Mouse (Mus musculus) limb, embryonic 10.5 days (tissue): Measurements from ENCODE around the gene Ntn1. TPM values are rescaled to one million over a fixed set of nuclear protein-coding genes. Genes with fewer than 3 reads are reported as not detected.

Source experiments
- DNase-seq: peaks from one replicate; pipeline ENCODE4 v3.0.0-alpha.2; 2017; ENCODE audit warnings: low spot score
- H3K27ac ChIP-seq: fragments of 300-500 bp; sonication (generic); 2 replicates; pipeline ENCODE4 v1.5.1; 2016; ENCODE audit warnings: mild to moderate bottlenecking
- H3K27me3 ChIP-seq: fragments of 300-500 bp; sonication (generic); 2 replicates; pipeline ENCODE4 v1.6.1; 2016; ENCODE audit warnings: low read depth, mild to moderate bottlenecking; ENCODE audit not compliant: poor library complexity, severe bottlenecking
- H3K36me3 ChIP-seq: fragments of 300-500 bp; sonication (generic); 2 replicates; pipeline ENCODE4 v1.6.1; 2016; ENCODE audit warnings: mild to moderate bottlenecking, moderate library complexity
- H3K4me1 ChIP-seq: fragments of 300-500 bp; sonication (generic); 2 replicates; pipeline ENCODE4 v1.6.1; 2016
- H3K4me3 ChIP-seq: fragments of 300-500 bp; sonication (generic); 2 replicates; pipeline ENCODE4 v1.5.1; 2016; ENCODE audit warnings: mild to moderate bottlenecking, moderate library complexity
- H3K9me3 ChIP-seq: fragments of 300-500 bp; sonication (generic); replicated peaks from 2 replicates; pipeline ENCODE4 v1.6.1; 2016; ENCODE audit warnings: mild to moderate bottlenecking
- WGBS: fragments of 180-500 bp; shearing (Covaris S2); methylation state at CpG from one replicate; pipeline ENCODE4 v1.1.7; 2016; 5-methylcytosine and 5-hydroxymethylcytosine counted together
- polyA plus RNA-seq: library from polyadenylated mRNA; unstranded; fragments of >200 nt; fragmentation: Nextera tagmentation; extraction: Ambion mirVana; gene quantifications from 2 replicates; pipeline ENCODE4 v1.2.1, GENCODE M21; 2016

Gene Ntn1
- polyA plus RNA-seq, 1 experiment from 2014 or later: 7.7 TPM

- 0 out of 2 replicates have a peak, but pooled peaks cover 12% of the 10 kb centered on the region for H3K27me3 ChIP-seq
- H3K36me3 ChIP-seq: no peaks in the 10 kb centered on the region; the same call in 1 of the 2 replicates
- H3K9me3 ChIP-seq: no peaks in the 10 kb centered on the region
- H3K27ac ChIP-seq: no peak overlapping the region
- no peak for DNase-seq
- 92% methylated on average over 4 of the region's 4 CpGs for WGBS
- H3K4me1 ChIP-seq: peaks cover 68% of the 10 kb centered on the region
- H3K4me3 ChIP-seq: no peak overlapping the region
Observed at GRCm38 (mm10) chr11:68209506-68209905, 191.1 kb downstream of the Ntn1 start.

- peaks cover 70% of the 10 kb centered on the region for H3K4me1 ChIP-seq
- no peaks in the 10 kb centered on the region for H3K9me3 ChIP-seq
- DNase-seq: no peak
- WGBS: 92% methylated on average over 1 of the region's 1 CpGs
- H3K4me3 ChIP-seq: no peak overlapping the region
- H3K27me3 ChIP-seq: 0 out of 2 replicates have a peak, but pooled peaks cover 7% of the 10 kb centered on the region
- H3K36me3 ChIP-seq: no peaks in the 10 kb centered on the region; the same call in 1 of the 2 replicates
- H3K27ac ChIP-seq: peak overlapping the region; percentile 12; the same call in 1 of the 2 replicates
Observed at GRCm38 (mm10) chr11:68208582-68208981, 192.0 kb downstream of the Ntn1 start.

GRCm38 (mm10) chr11:68208023-68208422 lies 192.6 kb downstream of the Ntn1 start:
- H3K4me1 ChIP-seq: peaks cover 69% of the 10 kb centered on the region
- 93% methylated on average over 2 of the region's 2 CpGs for WGBS
- peak overlapping the region; percentile 40; the same call in 1 of the 2 replicates for H3K27ac ChIP-seq
- no peaks in the 10 kb centered on the region for H3K9me3 ChIP-seq
- H3K36me3 ChIP-seq: no peaks in the 10 kb centered on the region; the same call in 1 of the 2 replicates
- H3K4me3 ChIP-seq: no peak overlapping the region
- no peak for DNase-seq
- H3K27me3 ChIP-seq: 0 out of 2 replicates have a peak, but pooled peaks cover 5% of the 10 kb centered on the region

GRCm38 (mm10) chr11:68205572-68206229 lies 194.9 kb downstream of the Ntn1 start:
- no peak for DNase-seq
- H3K4me3 ChIP-seq: no peak overlapping the region
- 82% methylated on average over 10 of the region's 10 CpGs for WGBS
- 0 out of 2 replicates have a peak, but pooled peaks cover 4% of the 10 kb centered on the region for H3K27me3 ChIP-seq
- peak overlapping the region; percentile 61; the same call in 1 of the 2 replicates for H3K27ac ChIP-seq
- peaks cover 69% of the 10 kb centered on the region for H3K4me1 ChIP-seq
- H3K36me3 ChIP-seq: no peaks in the 10 kb centered on the region
- H3K9me3 ChIP-seq: no peaks in the 10 kb centered on the region

GRCm38 (mm10) chr11:68204407-68204806 lies 196.2 kb downstream of the Ntn1 start:
- Histone ChIP-seq H3K36me3 (no peaks in the 10 kb centered on the region), H3K27me3 (0 out of 2 replicates have a peak, but pooled peaks cover 4% of the 10 kb centered on the region), H3K4me3 (no peak overlapping the region), H3K4me1 (peaks cover 74% of the 10 kb centered on the region), H3K9me3 (no peaks in the 10 kb centered on the region), H3K27ac (peak overlapping the region; percentile 61; the same call in 1 of the 2 replicates)
- no peak for DNase-seq
- WGBS: 75% methylated on average over 5 of the region's 5 CpGs

- Histone ChIP-seq H3K9me3 (no peaks in the 10 kb centered on the region), H3K27ac (peak overlapping the region; percentile 39; the same call in 1 of the 2 replicates), H3K36me3 (no peaks in the 10 kb centered on the region), H3K27me3 (0 out of 2 replicates have a peak, but pooled peaks cover 4% of the 10 kb centered on the region), H3K4me1 (peaks cover 80% of the 10 kb centered on the region), H3K4me3 (no peak overlapping the region)
- 58% methylated on average over 10 of the region's 10 CpGs for WGBS
- DNase-seq: no peak
Observed at GRCm38 (mm10) chr11:68203658-68204315, 196.8 kb downstream of the Ntn1 start.

- no peak for DNase-seq
- Histone ChIP-seq H3K36me3 (no peaks in the 10 kb centered on the region), H3K4me1 (peaks cover 79% of the 10 kb centered on the region), H3K9me3 (no peaks in the 10 kb centered on the region), H3K27me3 (0 out of 2 replicates have a peak, but pooled peaks cover 4% of the 10 kb centered on the region), H3K27ac (peak overlapping the region; percentile 73), H3K4me3 (no peak overlapping the region)
- WGBS: 66% methylated on average over 10 of the region's 10 CpGs
Observed at GRCm38 (mm10) chr11:68202561-68202960, 198.1 kb downstream of the Ntn1 start.

- Histone ChIP-seq H3K4me3 (no peak overlapping the region), H3K4me1 (peaks cover 85% of the 10 kb centered on the region), H3K27ac (peak overlapping the region; percentile 73), H3K27me3 (0 out of 2 replicates have a peak, but pooled peaks cover 4% of the 10 kb centered on the region), H3K9me3 (no peaks in the 10 kb centered on the region), H3K36me3 (no peaks in the 10 kb centered on the region)
- no peak for DNase-seq
- WGBS: 82% methylated on average over 10 of the region's 10 CpGs
Observed at GRCm38 (mm10) chr11:68201811-68202459, 198.7 kb downstream of the Ntn1 start.

- Histone ChIP-seq H3K4me3 (no peak overlapping the region), H3K36me3 (no peaks in the 10 kb centered on the region), H3K9me3 (no peaks in the 10 kb centered on the region), H3K27ac (no peak overlapping the region), H3K4me1 (peaks cover 94% of the 10 kb centered on the region), H3K27me3 (0 out of 2 replicates have a peak, but pooled peaks cover 4% of the 10 kb centered on the region)
- WGBS: 78% methylated on average over 1 of the region's 1 CpGs
- no peak for DNase-seq
Observed at GRCm38 (mm10) chr11:68201063-68201462, 199.6 kb downstream of the Ntn1 start.

GRCm38 (mm10) chr11:68200500-68200899 lies 200.1 kb downstream of the Ntn1 start:
- DNase-seq: no peak
- Histone ChIP-seq H3K4me1 (peaks cover 95% of the 10 kb centered on the region), H3K27me3 (no peaks in the 10 kb centered on the region), H3K36me3 (no peaks in the 10 kb centered on the region), H3K27ac (peak overlapping the region; percentile 33; the same call in 1 of the 2 replicates), H3K4me3 (no peak overlapping the region), H3K9me3 (no peaks in the 10 kb centered on the region)
- 82% methylated on average over 4 of the region's 4 CpGs for WGBS

GRCm38 (mm10) chr11:68199801-68200423 lies 200.7 kb downstream of the Ntn1 start:
- H3K36me3 ChIP-seq: no peaks in the 10 kb centered on the region
- no peaks in the 10 kb centered on the region for H3K27me3 ChIP-seq
- peaks cover 96% of the 10 kb centered on the region for H3K4me1 ChIP-seq
- peak overlapping the region; percentile 33; the same call in 1 of the 2 replicates for H3K27ac ChIP-seq
- no peak for DNase-seq
- no peak overlapping the region for H3K4me3 ChIP-seq
- H3K9me3 ChIP-seq: no peaks in the 10 kb centered on the region
- WGBS: 25% methylated on average over 10 of the region's 10 CpGs

GRCm38 (mm10) chr11:68199103-68199502 lies 201.5 kb downstream of the Ntn1 start:
- H3K4me1 ChIP-seq: peaks cover 96% of the 10 kb centered on the region

More at GRCm38 (mm10) chr11:68199103-68199502, 201.5 kb downstream of the Ntn1 start:
- WGBS: 73% methylated on average over 8 of the region's 8 CpGs
- DNase-seq: no peak
- H3K27ac ChIP-seq: peak overlapping the region; percentile 7; the same call in 1 of the 2 replicates
- no peaks in the 10 kb centered on the region for H3K36me3 ChIP-seq
- H3K9me3 ChIP-seq: no peaks in the 10 kb centered on the region
- no peak overlapping the region for H3K4me3 ChIP-seq
- H3K27me3 ChIP-seq: no peaks in the 10 kb centered on the region
